Mouse (Mus musculus) E14TG2a.4 (cell line): ENCODE results near the gene Adcy5.

ENCODE experiments used
- CTCF ChIP-seq: conservative IDR thresholded peaks from 2 replicates; pipeline ENCODE4 v1.5.1; 2014; ENCODE audit warnings: low read length
- NANOG ChIP-seq: IDR thresholded peaks from 2 replicates; pipeline ENCODE4 v1.6.1; 2014; ENCODE audit warnings: borderline replicate concordance, low read length, mixed read lengths
- POU5F1 ChIP-seq: IDR thresholded peaks from 2 replicates; pipeline ENCODE4 v1.6.1; 2014; ENCODE audit warnings: low read length, borderline replicate concordance

DNA sequence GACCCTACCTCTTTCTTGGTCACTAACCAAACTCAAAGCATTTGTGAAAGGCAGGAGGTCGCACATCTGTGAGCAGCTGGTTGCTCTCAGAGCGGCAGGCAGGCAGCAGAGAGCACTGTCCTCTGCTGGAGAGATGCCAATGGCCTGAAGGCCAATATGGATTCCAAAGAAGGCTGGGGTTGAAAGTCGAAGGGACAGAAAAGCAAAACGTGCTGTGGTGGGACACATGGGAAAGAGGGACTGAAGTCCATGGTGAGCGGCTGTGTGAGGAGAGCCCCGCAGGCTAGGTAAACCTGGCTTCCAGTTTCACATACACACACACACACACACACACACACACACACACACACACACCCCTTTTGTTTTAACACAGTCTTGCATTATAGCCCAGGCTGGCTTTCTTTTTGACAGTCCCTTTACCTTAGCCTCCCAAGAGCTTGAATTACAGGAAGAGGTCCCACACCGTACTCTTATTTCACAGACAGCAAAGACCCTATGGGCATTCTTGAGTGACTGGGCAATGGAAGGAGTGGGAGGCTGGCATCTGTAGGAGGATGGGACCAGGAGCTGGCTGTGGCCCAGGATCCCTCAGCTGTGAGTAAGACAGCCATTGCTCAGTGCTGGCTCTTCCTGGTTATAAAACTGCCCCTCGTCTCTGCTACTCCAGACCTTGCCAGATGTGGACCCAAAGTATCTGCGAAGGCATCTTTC is 45.9 kb downstream of the Adcy5 start:
- TF ChIP-seq CTCF = no peak
- TF ChIP-seq POU5F1 = no peak
- TF ChIP-seq NANOG = no peak
